Mouse (Mus musculus) small intestine, adult 2 months (tissue): Measurements from ENCODE around the gene Nav2. TPM values are rescaled to one million over a fixed set of nuclear protein-coding genes. Genes with fewer than 3 reads are reported as not detected.

Source experiments
- H3K27ac ChIP-seq: fragments of 200-500 bp; 2 replicates; pipeline ENCODE4 v1.5.1; 2012; ENCODE audit warnings: low read depth, low read length, control low read depth, inconsistent platforms; ENCODE audit not compliant: insufficient read depth
- H3K27me3 ChIP-seq: fragments of 200-500 bp; 2 replicates; pipeline ENCODE4 v1.6.1; 2012; ENCODE audit warnings: mild to moderate bottlenecking, moderate library complexity, low read length, inconsistent platforms; ENCODE audit not compliant: control insufficient read depth, insufficient read depth
- H3K36me3 ChIP-seq: fragments of 200-500 bp; 2 replicates; pipeline ENCODE4 v1.6.1; 2012; ENCODE audit warnings: mild to moderate bottlenecking, low read length, control low read depth, inconsistent platforms; ENCODE audit not compliant: control insufficient read depth, insufficient read depth
- H3K4me1 ChIP-seq: fragments of 200-500 bp; 2 replicates; pipeline ENCODE4 v1.6.1; 2012; ENCODE audit warnings: low read length, inconsistent platforms, mixed read lengths; ENCODE audit not compliant: control insufficient read depth, insufficient read depth, insufficient read length
- H3K4me3 ChIP-seq: fragments of 200-500 bp; 2 replicates; pipeline ENCODE4 v1.5.1; 2012; ENCODE audit warnings: low read depth, mild to moderate bottlenecking, control low read depth, inconsistent platforms, low read length, moderate library complexity
- CTCF ChIP-seq: fragments of 200-500 bp; IDR thresholded peaks from 2 replicates; pipeline ENCODE4 v1.5.1; 2012; ENCODE audit warnings: low read depth, mild to moderate bottlenecking, control low read depth, inconsistent platforms, low read length, moderate library complexity, mixed read lengths; ENCODE audit not compliant: insufficient replicate concordance, insufficient read length; ENCODE audit errors: extremely low read depth
- POLR2A ChIP-seq: fragments of 200-500 bp; IDR thresholded peaks from 2 replicates; pipeline ENCODE4 v1.6.1; 2012; ENCODE audit warnings: low read depth, mild to moderate bottlenecking, control low read depth, inconsistent platforms, low read length, moderate library complexity
- WGBS: fragments of 180-500 bp; shearing (Covaris S2); methylation state at CpG from one replicate; pipeline ENCODE4 v1.1.7; 2018; 5-methylcytosine and 5-hydroxymethylcytosine counted together
- polyA plus RNA-seq: library from polyadenylated mRNA; depleted of rRNA; stranded (reverse); fragments of >200 nt; gene quantifications from 2 replicates; pipeline ENCODE4 v1.2.3, GENCODE M21; 2012

The Nav2 gene
- polyA plus RNA-seq, 1 experiment = 8.5 TPM

DNA sequence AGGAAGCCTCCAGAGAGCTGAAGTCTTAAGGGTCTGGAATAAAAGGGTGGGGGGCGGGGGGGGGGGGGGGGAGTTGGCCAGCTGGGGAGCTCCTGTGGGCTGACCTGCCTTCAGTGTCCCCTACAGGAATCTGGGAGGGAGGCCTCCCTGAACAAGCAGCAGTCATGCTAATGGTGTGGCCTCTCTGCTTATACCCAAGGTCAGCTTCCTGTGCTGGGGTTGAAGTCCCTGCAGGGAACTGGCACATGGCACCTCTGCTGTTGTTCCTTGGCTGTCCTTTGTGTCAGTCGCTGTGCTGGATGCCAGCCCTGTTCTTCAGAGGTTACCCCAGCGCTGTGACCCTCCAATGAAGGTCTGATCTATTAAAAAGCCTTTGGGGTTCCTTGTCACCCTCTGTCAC is 596.5 kb downstream of the Nav2 start:
- no peaks in the 10 kb centered on the region for H3K36me3 ChIP-seq
- no peaks in the 10 kb centered on the region for H3K27me3 ChIP-seq
- H3K27ac ChIP-seq = no peak overlapping the region
- WGBS = 74% methylated on average over 3 of the region's 3 CpGs
- no peak for TF ChIP-seq POLR2A
- TF ChIP-seq CTCF = no peak
- H3K4me1 ChIP-seq = no peaks in the 10 kb centered on the region
- H3K4me3 ChIP-seq = no peak overlapping the region

DNA sequence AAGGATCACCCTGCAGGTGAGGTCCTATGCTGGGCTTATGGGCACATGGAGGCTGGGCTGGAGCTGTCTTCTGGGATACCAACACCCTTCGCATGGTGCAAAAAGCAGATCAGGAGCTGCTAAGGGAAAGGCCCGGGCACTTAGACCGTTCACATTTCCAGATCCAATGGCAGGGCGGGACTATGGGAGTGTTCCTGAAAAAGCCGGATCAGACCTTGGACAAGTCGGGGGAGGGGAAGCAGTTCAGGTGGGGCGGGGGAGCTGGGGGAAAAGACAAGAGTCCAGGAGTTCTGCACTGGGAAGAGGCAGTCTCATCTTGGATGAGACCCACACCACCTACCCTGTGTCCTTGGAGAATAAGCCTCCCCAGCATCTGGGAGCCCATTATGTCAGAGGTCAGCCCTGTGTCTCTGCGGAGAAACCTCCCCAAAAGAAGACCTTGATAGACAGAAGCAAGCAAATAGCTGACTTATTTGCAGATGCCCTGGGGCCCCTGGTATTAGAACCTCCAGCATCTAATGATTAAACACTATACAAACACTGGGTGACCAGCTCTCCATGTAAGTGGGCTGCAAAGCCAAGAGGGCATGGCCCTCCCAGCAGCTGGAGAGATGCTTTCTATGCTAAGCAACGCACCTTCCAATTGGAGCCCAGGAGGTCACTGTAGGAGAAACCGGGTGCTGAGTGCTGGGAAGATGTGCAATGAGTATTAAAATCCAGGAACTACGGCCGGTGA is 597.7 kb downstream of the Nav2 start:
- no peaks in the 10 kb centered on the region for H3K27me3 ChIP-seq
- H3K27ac ChIP-seq = no peak overlapping the region

DNA sequence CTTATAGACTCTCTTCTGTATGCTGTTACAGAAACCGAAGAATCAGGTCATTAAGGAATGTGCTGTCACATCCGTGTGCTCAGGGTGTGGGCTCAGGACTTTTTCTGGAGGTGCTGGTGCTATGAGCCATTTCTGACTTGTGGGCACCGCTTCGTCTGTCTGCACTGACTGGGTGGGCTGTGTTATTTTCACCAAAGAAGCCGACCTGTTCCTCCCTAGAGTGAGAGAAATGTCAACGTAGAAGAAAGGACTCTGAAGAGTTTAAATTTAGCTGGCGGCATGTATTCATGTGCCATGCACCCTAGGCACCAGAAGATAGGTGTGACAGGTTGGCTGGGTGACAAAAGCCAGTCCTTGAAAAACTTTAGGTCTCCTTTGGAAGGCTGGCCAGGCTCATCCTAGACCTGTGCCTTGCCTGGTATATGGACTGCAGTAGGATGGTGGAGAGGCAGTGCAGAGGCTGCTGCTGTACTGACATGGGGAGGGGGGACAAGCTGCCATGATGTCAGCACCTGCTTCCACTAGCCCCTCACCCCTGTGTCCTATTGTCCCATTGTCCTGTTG is 599.5 kb downstream of the Nav2 start:
- 81% methylated on average over 7 of the region's 7 CpGs for WGBS
- Histone ChIP-seq H3K4me3 (no peak overlapping the region), H3K27me3 (no peaks in the 10 kb centered on the region), H3K4me1 (no peaks in the 10 kb centered on the region), H3K27ac (no peak overlapping the region), H3K36me3 (no peaks in the 10 kb centered on the region)
- no peak for TF ChIP-seq CTCF
- TF ChIP-seq POLR2A = no peak

More for the DNA sequence above, 597.7 kb downstream of the Nav2 start:
- WGBS = 73% methylated on average over 12 of the region's 12 CpGs
- Histone ChIP-seq H3K4me1 (no peaks in the 10 kb centered on the region), H3K36me3 (no peaks in the 10 kb centered on the region), H3K4me3 (no peak overlapping the region)
- TF ChIP-seq CTCF (no peak), POLR2A (no peak)

DNA sequence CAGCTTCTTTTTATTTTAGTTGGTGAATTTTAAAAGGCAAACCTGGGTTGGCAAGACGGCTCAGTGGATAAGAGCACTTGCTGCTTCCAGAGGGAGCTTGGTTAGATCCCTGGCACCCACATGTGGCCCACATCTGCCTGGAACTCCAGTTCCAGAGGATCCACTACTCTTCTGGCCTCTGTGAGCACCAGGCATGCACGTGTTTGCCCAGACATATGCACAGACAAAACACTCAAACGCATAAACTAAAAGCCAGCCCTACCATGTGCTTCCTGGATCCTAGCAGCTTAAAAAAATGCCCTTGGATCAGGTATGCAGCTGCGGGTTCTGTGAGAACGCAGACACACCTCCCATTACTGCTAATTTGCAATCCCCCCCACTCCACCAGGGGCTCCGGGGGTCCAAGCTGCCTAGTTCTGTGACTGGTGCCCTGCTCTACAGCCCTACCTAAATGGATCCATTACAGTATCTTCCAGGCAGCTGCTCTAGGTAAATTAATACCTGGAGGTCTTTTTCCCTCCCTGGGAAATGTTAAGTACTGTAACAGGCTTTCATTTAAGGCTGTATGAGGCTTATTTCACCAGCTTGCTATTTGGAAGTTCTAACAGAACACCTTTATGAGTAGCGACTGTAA is 603.4 kb downstream of the Nav2 start:
- no peak overlapping the region for H3K4me3 ChIP-seq
- no peaks in the 10 kb centered on the region for H3K27me3 ChIP-seq
- H3K27ac ChIP-seq = no peak overlapping the region
- TF ChIP-seq POLR2A (no peak), CTCF (no peak)
- 75% methylated on average over 7 of the region's 7 CpGs for WGBS
- no peaks in the 10 kb centered on the region for H3K4me1 ChIP-seq
- H3K36me3 ChIP-seq = no peaks in the 10 kb centered on the region

DNA sequence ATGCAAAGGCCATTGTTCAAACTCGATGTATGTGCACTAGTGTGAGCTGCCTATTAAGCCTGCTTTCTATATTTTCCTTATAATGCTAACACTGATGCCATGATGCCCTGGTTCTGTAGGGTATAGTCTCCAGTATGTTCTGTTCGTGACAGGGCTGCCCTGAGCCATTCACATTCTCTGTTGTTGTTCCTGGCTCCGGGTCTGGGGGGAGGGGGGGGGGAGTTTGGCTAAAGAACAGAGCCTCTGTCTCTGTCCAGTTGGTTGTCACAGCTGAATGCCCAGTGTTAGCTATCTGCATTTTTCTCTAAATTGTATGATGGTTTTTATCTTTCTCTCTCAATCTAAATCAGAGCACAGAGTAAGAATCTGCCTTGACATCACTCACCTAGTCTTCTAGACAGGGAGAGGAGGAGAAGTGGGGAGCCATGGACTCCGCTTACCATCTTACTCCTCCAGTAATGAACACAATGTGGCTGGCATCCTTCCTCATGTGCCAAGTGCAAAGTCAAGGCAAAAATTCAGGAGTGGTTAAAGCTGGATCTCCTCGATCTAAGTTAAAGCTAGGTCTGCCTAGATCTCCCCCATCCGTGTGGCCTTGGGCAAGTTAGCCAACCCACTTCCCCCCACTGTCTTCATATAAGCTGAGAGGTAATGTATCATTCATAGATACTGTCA is 605.4 kb downstream of the Nav2 start:
- WGBS = 84% methylated on average over 6 of the region's 6 CpGs
- no peak for TF ChIP-seq POLR2A
- TF ChIP-seq CTCF = no peak
- Histone ChIP-seq H3K27ac (no peak overlapping the region), H3K4me1 (no peaks in the 10 kb centered on the region), H3K36me3 (no peaks in the 10 kb centered on the region), H3K4me3 (no peak overlapping the region), H3K27me3 (no peaks in the 10 kb centered on the region)

DNA sequence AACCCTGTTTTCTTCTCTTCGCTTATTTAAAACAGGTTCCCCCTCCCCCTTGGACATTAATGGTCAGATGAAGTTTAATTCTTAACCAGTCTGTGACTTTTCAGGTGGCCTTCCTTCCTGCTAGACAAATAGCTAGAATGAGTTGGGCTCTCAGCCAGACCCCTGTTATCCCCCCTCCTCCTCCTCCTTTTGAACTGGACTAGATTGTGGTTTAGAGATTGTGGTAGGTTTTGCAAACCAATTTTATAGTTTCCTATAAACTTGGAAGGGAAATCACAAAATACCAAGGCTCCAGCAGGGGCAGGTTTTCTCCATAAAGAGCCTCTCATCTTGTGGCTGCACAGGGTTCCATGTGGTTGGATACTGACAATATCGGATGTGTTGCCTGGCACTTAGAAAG is 606.5 kb downstream of the Nav2 start:
- 92% methylated on average over 2 of the region's 2 CpGs for WGBS
- H3K27me3 ChIP-seq = no peaks in the 10 kb centered on the region
- H3K27ac ChIP-seq = no peak overlapping the region
- H3K4me3 ChIP-seq = no peak overlapping the region
- TF ChIP-seq CTCF = no peak
- TF ChIP-seq POLR2A = no peak
- H3K36me3 ChIP-seq = no peaks in the 10 kb centered on the region
- no peaks in the 10 kb centered on the region for H3K4me1 ChIP-seq

DNA sequence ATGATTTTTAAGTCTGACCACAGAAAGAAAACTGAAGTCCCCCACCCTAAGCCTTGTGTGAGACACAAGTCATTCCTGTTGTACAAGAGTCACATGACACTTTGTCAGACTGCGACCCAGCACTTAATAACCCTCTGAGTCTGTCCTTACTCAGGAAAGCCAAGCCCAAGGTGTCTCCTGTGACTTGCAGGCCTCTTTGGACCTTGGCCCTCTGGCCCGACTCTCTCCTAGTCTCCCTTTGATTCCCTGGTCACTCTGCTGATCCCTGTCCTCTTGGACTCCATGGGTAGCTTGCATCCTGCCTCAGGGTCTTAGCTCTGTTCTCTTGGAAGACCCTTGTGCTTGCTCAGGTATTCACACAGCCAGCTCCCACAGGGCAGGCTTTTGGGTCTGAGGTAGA is 612.0 kb downstream of the Nav2 start:
- WGBS = 40% methylated on average over 2 of the region's 2 CpGs

More for the DNA sequence above, 612.0 kb downstream of the Nav2 start:
- no peak overlapping the region for H3K4me3 ChIP-seq
- H3K27ac ChIP-seq = no peak overlapping the region
- TF ChIP-seq CTCF (no peak), POLR2A (no peak)
- H3K27me3 ChIP-seq = no peaks in the 10 kb centered on the region
- peaks cover 10% of the 10 kb centered on the region; the same call in 1 of the 2 replicates for H3K4me1 ChIP-seq
- H3K36me3 ChIP-seq = no peaks in the 10 kb centered on the region
